Mouse (Mus musculus): ENCODE results near the gene Prdm15.

Gene Prdm15

GRCm38 (mm10) chr16:97819532-97819931 is 32.1 kb downstream of the Prdm15 start:
- DNase-seq (ENCODE audit: low read depth, low spot score) = no peak

- DNase-seq (ENCODE audit: low read depth, low spot score) = no peak
Measured at GRCm38 (mm10) chr16:97817414-97817813, 34.2 kb downstream of the Prdm15 start.

- no peak for DNase-seq (ENCODE audit: low read depth, low spot score)
Measured at GRCm38 (mm10) chr16:97815269-97815668, 36.4 kb downstream of the Prdm15 start.

- DNase-seq (ENCODE audit: low read depth, low spot score) = no peak
Measured at GRCm38 (mm10) chr16:97814060-97814459, 37.6 kb downstream of the Prdm15 start.

- DNase-seq (ENCODE audit: low read depth, low spot score) = no peak
Measured at GRCm38 (mm10) chr16:97808881-97809280, 42.8 kb downstream of the Prdm15 start.

GRCm38 (mm10) chr16:97805646-97806045 is 46.0 kb downstream of the Prdm15 start:
- DNase-seq (ENCODE audit: low read depth, low spot score) = no peak

GRCm38 (mm10) chr16:97804680-97805547 is 46.7 kb downstream of the Prdm15 start:
- DNase-seq (ENCODE audit: low read depth, low spot score) = peak; percentile 57

GRCm38 (mm10) chr16:97797950-97798869 is 53.4 kb downstream of the Prdm15 start:
- DNase-seq (ENCODE audit: low read depth, low spot score) = no peak

GRCm38 (mm10) chr16:97797212-97797611 is 54.4 kb downstream of the Prdm15 start:
- DNase-seq (ENCODE audit: low read depth, low spot score) = no peak

- DNase-seq (ENCODE audit: low read depth, low spot score) = no peak
Measured at GRCm38 (mm10) chr16:97794256-97794655, 57.4 kb downstream of the Prdm15 start.

GRCm38 (mm10) chr16:97783057-97783456 is 68.6 kb downstream of the Prdm15 start:
- DNase-seq (ENCODE audit: low read depth, low spot score) = no peak

- peak; percentile 85 for DNase-seq (ENCODE audit: low read depth, low spot score)
Measured at GRCm38 (mm10) chr16:97778353-97779025, 73.2 kb downstream of the Prdm15 start.

GRCm38 (mm10) chr16:97766501-97766900 is 85.1 kb downstream of the Prdm15 start:
- no peak for DNase-seq (ENCODE audit: low read depth, low spot score)

GRCm38 (mm10) chr16:97764626-97765025 is 87.0 kb downstream of the Prdm15 start:
- DNase-seq (ENCODE audit: low read depth, low spot score) = no peak

- DNase-seq (ENCODE audit: low read depth, low spot score) = no peak
Measured at GRCm38 (mm10) chr16:97763990-97764340, 87.7 kb downstream of the Prdm15 start.

- peak; percentile 27 for DNase-seq (ENCODE audit: low read depth, low spot score)
Measured at GRCm38 (mm10) chr16:97763061-97763989, 88.3 kb downstream of the Prdm15 start, which contains the start of gene Ripk4. Gene Ripk4, minus strand, starts transcription at chr16:97763787.

GRCm38 (mm10) chr16:97761782-97762181 is 89.9 kb downstream of the Prdm15 start:
- DNase-seq (ENCODE audit: low read depth, low spot score) = no peak

GRCm38 (mm10) chr16:97759681-97760080 is 92.0 kb downstream of the Prdm15 start:
- DNase-seq (ENCODE audit: low read depth, low spot score) = no peak

- no peak for DNase-seq (ENCODE audit: low read depth, low spot score)
Measured at GRCm38 (mm10) chr16:97758288-97758687, 93.4 kb downstream of the Prdm15 start.

- DNase-seq (ENCODE audit: low read depth, low spot score) = no peak
Measured at GRCm38 (mm10) chr16:97756460-97756859, 95.2 kb downstream of the Prdm15 start.

Data from mesoderm, embryonic 11.5 days (tissue).